Mouse (Mus musculus) heart, embryonic 11.5 days (tissue): ENCODE results near the gene Slc37a4. TPM values are rescaled to one million over a fixed set of nuclear protein-coding genes. Genes with fewer than 3 reads are reported as not detected.
"Not testable (repeated sequence)": the region's sequence is repeated elsewhere in the genome, so short reads cannot be mapped to it uniquely, and the experiment has no call there.

Experiments
- ATAC-seq: fragments of 200-750 bp; cut with Nextera tagmentation; replicated peaks from 2 replicates; pipeline ENCODE4 v1.8.0; 2017; ENCODE audit warnings: moderate library complexity; ENCODE audit not compliant: insufficient number of reproducible peaks, low FRiP score, low TSS enrichment
- H3K27ac ChIP-seq: fragments of 300-500 bp; sonication (generic); 2 replicates; pipeline ENCODE4 v1.5.1; 2014; ENCODE audit warnings: mild to moderate bottlenecking, low read depth, low read length
- H3K27me3 ChIP-seq: fragments of 300-500 bp; sonication (generic); 2 replicates; pipeline ENCODE4 v1.6.1; 2014; ENCODE audit warnings: mild to moderate bottlenecking, low read length, mixed read lengths; ENCODE audit not compliant: control insufficient read depth, insufficient read depth
- H3K36me3 ChIP-seq: fragments of 300-500 bp; sonication (generic); 2 replicates; pipeline ENCODE4 v1.6.1; 2014; ENCODE audit warnings: mild to moderate bottlenecking, low read length, moderate library complexity, mixed read lengths; ENCODE audit not compliant: control insufficient read depth, insufficient read depth
- H3K4me1 ChIP-seq: fragments of 300-500 bp; sonication (generic); 2 replicates; pipeline ENCODE4 v1.6.1; 2014; ENCODE audit warnings: low read length; ENCODE audit not compliant: control insufficient read depth, insufficient read depth
- H3K4me2 ChIP-seq: fragments of 300-500 bp; sonication (generic); 2 replicates; pipeline ENCODE4 v1.6.1; 2014; ENCODE audit warnings: mild to moderate bottlenecking, moderate library complexity
- H3K4me3 ChIP-seq: fragments of 300-500 bp; sonication (generic); 2 replicates; pipeline ENCODE4 v1.5.1; 2014; ENCODE audit warnings: low read depth, low read length
- H3K9ac ChIP-seq: fragments of 300-500 bp; sonication (generic); 2 replicates; pipeline ENCODE4 v1.6.1; 2014; ENCODE audit warnings: mild to moderate bottlenecking, low read depth, low read length, moderate library complexity
- H3K9me3 ChIP-seq: fragments of 300-500 bp; sonication (generic); replicated peaks from 2 replicates; pipeline ENCODE4 v1.6.1; 2016; ENCODE audit warnings: low read length; ENCODE audit not compliant: control insufficient read depth
- WGBS: fragments of 180-500 bp; shearing (Covaris S2); extraction: QIAGEN DNeasy Blood & Tissue Kit; methylation state at CpG from one replicate; pipeline ENCODE4 v1.1.7; 2014; ENCODE audit not compliant: insufficient replicate concordance; 5-methylcytosine and 5-hydroxymethylcytosine counted together
- polyA plus RNA-seq: library from polyadenylated mRNA; unstranded; fragments of >200 nt; fragmentation: Nextera tagmentation; extraction: Ambion mirVana; gene quantifications from 2 replicates; pipeline ENCODE4 v1.2.1, GENCODE M21; 2014

The Slc37a4 gene
- polyA plus RNA-seq, 1 experiment from 2014 or later: 31.5 TPM

DNA sequence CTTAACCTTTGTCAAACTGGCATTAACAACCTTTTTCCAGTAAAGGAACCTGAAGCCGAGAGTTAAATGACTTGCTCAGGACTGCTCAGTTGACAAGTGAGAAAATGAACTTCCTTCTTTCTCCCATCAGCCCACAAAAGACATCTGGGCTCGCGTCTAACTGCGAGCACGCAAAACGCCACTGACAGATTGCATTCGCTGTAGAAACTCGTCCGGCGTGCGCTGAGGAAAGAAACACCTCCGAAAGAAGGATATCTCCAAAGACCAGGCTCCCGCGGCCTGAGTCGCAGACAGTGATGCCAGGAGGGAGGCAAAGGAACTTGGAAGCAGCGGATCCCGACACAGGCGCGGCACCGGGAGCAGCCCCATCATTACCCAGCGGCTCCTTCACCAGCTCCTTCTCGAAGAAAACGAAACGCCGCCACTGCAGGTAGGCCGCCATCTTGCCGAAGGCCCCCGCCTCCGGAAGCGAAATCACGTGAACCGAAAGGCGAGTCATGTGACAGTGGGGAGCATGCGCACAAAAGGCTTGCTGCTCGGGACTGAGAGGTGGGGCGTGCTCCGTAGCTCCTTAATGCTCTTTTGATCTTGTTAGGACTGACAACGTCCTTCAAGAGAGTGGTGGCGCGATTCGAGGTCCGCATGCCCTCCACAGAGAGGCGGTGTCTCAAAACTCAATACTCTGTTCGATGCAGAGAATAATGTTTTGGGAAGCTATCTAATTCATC lies 35.3 kb upstream of the Slc37a4 start, which contains the start of gene Vps11:
Gene Vps11 (minus strand): TSS at position 481 of the 728 bp plus-strand sequence.
- peak within 1 kb of the TSS; percentile 95 for H3K4me3 ChIP-seq
- peak within 1 kb of the TSS; percentile 92 for H3K9ac ChIP-seq
- H3K36me3 ChIP-seq: peaks cover 14% of the 10 kb centered on the region
- peak within 1 kb of the TSS; percentile 66 for H3K27ac ChIP-seq
- 0 out of 2 replicates have a peak, but pooled peaks cover 4% of the 10 kb centered on the region for H3K4me1 ChIP-seq
- H3K27me3 ChIP-seq: no peaks in the 10 kb centered on the region
- peak within 1 kb of the TSS; percentile 92 for H3K4me2 ChIP-seq
- H3K9me3 ChIP-seq: no peaks in the 10 kb centered on the region
- ATAC-seq: peak; percentile 91
- WGBS: under 1% methylated on average over 44 of the region's 44 CpGs

DNA sequence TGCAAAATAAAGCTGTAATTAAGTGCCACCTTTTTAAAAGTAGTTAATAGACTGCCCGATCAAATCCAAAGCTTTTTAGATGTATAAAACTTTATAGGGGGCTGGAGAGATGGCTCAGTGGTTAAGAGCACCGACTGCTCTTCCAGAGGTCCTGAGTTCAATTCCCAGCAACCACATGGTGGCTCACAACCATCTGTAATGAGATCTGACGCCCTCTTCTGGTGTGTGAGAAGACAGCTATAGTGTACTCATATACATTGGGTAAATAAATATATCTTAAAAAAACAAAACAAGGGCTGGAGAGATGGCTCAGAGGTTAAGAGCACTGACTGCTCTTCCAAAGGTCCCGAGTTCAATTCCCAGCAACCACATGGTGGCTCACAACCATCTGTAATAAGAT lies 34.7 kb upstream of the Slc37a4 start:
- Histone ChIP-seq H3K4me2 (peak overlapping the region; percentile 92), H3K27ac (peak overlapping the region; percentile 66; the same call in 1 of the 2 replicates), H3K4me3 (peak overlapping the region; percentile 95)
- 48% methylated on average over 4 of the region's 4 CpGs for WGBS
- H3K27me3 ChIP-seq, ATAC-seq, H3K36me3 ChIP-seq, H3K9me3 ChIP-seq, H3K4me1 ChIP-seq, H3K9ac ChIP-seq: not testable (repeated sequence)

DNA sequence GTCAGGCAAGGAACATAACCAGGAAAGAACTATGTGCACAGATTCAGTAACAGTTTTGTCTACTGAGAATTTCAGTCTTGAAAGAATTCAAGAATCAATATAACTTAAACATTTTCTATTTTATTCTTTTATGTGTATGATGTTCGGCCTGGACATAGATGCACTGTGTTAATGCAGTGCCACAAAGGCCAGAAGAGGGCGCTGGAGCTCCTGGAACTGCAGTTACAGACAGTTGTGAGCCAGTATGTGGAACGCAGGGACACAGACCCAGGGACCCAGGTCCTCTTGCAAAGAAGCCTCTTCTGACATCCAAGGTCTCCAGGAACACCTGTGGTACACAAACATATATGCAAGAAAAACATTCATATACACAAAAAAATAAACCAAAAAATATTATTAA lies 32.2 kb upstream of the Slc37a4 start:
- Histone ChIP-seq H3K27me3 (no peaks in the 10 kb centered on the region), H3K4me3 (no peak overlapping the region), H3K36me3 (peaks cover 2% of the 10 kb centered on the region; the same call in 1 of the 2 replicates), H3K9ac (no peak overlapping the region), H3K4me2 (no peak overlapping the region), H3K9me3 (no peaks in the 10 kb centered on the region), H3K4me1 (0 out of 2 replicates have a peak, but pooled peaks cover 4% of the 10 kb centered on the region), H3K27ac (no peak overlapping the region)
- no peak for ATAC-seq
- 69% methylated on average over 3 of the region's 3 CpGs for WGBS

DNA sequence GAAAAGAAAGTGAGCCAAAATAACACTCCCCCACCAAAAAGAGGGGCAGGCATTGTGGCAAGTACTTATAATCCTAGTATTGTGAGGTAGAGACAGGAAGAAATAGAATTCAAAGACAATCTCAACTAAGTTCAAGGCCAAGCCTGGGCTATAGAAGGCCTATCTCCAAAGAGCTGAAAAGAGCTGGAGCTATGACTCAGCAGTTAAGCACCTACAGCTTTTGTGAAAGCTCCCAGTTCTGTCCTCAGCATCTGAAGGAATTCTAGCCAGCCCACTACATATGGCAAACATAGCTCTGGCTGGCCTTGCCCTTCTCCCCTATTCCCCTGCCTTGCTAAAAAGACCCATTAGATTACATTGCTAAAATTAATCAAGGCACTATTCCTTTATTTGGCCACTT lies 23.3 kb upstream of the Slc37a4 start:
- H3K4me2 ChIP-seq: no peak overlapping the region
- H3K27me3 ChIP-seq: no peaks in the 10 kb centered on the region
- H3K4me1 ChIP-seq: peaks cover under 1% of the 10 kb centered on the region; the same call in 1 of the 2 replicates
- H3K9ac ChIP-seq: no peak overlapping the region
- H3K4me3 ChIP-seq: no peak overlapping the region
- no peak for ATAC-seq
- no peaks in the 10 kb centered on the region for H3K9me3 ChIP-seq
- H3K36me3 ChIP-seq: no peaks in the 10 kb centered on the region
- H3K27ac ChIP-seq: no peak overlapping the region

DNA sequence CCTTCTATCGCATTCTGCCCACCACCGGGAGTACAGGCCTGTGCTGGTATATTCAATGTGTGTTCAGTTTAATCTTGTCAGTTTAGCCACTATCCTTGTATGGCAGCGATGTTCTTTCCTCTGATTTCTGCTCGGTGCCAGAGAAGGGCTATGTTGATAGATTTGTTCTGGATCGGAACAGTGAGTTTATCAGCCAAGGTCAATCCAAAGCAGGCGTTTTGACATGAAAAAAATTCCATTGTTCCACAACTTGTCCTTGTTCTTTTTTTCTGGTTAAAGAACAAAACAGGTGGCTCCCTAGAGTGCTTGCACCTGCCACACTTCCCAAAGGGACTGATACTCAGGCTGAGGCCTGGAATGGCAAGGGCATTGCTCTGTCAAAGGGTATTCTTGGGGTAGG lies 20.5 kb upstream of the Slc37a4 start:
- H3K4me2 ChIP-seq: no peak overlapping the region
- H3K4me3 ChIP-seq: no peak overlapping the region
- no peaks in the 10 kb centered on the region for H3K27me3 ChIP-seq
- peaks cover 2% of the 10 kb centered on the region; the same call in 1 of the 2 replicates for H3K36me3 ChIP-seq
- peaks cover 11% of the 10 kb centered on the region for H3K4me1 ChIP-seq
- H3K9ac ChIP-seq: no peak overlapping the region
- no peaks in the 10 kb centered on the region for H3K9me3 ChIP-seq
- H3K27ac ChIP-seq: no peak overlapping the region
- 81% methylated on average over 6 of the region's 6 CpGs for WGBS
- no peak for ATAC-seq

DNA sequence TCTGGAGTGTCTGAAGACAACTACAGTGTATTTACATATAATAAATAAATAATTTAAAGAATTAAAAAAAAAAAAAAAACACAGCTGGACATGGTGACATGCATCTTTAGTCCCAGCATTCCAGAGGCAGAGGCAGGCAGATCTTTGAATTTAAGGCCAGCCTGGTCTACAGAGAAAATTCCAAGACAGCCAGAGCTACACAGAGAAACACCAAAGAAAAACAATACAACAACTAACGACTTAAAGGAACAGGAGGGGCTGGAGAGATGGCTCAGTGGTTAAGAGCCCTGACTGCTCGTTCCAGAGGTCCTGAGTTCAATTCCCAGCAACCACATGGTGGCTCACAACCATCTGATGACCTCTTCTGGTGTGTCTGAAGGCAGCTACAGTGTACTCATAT lies 19.3 kb upstream of the Slc37a4 start:
- ATAC-seq: not testable (repeated sequence)
- WGBS: 85% methylated on average over 2 of the region's 2 CpGs

DNA sequence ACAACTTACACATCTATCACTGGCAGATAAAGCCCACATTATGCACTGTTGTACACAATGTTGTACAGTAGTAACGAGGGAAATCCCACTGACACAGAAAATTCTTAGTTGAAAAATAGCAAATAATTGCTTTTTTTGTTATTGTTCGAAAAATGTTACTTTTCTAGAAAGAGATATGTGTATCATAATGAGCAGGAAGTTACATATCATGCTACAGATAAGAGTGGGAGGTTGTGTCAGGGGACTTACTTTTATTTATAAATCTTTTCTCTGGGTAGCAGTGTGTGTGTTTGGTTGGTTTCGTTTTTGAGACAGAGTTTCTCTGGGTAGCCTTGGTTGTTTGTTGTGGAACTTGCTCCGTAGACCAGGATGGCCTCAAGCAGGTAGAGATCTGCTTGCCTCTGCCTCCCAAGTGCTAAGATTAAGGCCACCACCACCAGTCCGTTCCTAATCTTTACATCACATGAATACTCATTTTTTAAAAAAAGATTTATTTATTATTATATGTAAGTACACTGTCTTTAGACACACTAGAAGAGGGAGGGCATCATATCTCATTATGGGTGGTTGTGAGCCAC lies 18.4 kb upstream of the Slc37a4 start:
- no peak overlapping the region for H3K27ac ChIP-seq

More for the DNA sequence above, 19.3 kb upstream of the Slc37a4 start:
- H3K4me1 ChIP-seq: peaks cover 14% of the 10 kb centered on the region
- not testable (repeated sequence) for H3K9ac ChIP-seq, H3K36me3 ChIP-seq, H3K4me3 ChIP-seq, H3K9me3 ChIP-seq, H3K27me3 ChIP-seq, H3K27ac ChIP-seq, H3K4me2 ChIP-seq

DNA sequence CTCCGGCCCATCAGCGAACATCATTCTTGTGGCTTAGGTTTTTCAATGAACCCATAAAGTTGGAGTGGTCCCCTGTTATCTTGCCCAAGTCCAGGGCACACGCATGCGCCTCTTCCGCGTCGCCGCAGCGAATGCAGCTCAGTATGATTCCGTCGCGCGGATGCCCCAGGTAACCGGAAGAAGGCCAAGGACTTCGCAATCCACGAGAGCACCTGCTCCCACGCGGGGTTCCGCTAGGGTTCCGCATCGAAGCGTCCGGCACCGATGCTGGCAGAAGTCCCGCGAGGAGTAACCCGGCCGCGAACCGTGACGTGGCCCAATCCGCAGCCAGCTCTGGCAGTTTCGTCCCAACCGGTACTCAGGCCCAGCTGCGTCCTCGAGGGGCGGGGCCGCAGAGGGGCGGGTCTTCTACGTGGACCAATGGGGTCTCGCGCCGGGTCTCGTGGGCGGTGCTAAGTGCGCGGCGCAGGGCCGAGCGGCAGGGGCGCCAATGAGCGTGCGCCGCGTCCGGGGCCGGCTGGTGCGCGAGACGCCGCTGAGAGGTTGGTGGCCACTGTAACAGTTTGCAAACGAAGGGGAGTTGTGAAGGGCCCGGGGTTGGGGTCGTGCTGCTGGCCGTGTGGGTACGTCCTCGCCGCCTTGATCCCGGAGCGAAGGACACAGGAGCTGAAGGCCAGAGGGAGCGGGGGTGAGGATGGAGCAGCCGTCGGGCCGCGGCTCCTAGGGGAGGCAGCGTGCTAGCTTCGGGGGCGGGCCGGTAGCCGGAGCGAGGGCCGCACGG lies 17.4 kb upstream of the Slc37a4 start, which contains the start of gene Hyou1:
Gene Hyou1 (plus strand): TSS at position 437 of the 781 bp plus-strand sequence.
- Histone ChIP-seq H3K27ac (peak within 1 kb of the TSS; percentile 87), H3K36me3 (peaks cover 17% of the 10 kb centered on the region), H3K4me3 (peak within 1 kb of the TSS; percentile 89), H3K4me1 (peaks cover 14% of the 10 kb centered on the region), H3K4me2 (peak within 1 kb of the TSS; percentile 72), H3K9ac (peak within 1 kb of the TSS; percentile 95), H3K9me3 (no peaks in the 10 kb centered on the region), H3K27me3 (no peaks in the 10 kb centered on the region)
- peak; percentile 98 for ATAC-seq
- under 1% methylated on average over 83 of the region's 83 CpGs for WGBS

More for the DNA sequence above, 18.4 kb upstream of the Slc37a4 start:
- H3K27me3 ChIP-seq: no peaks in the 10 kb centered on the region
- no peaks in the 10 kb centered on the region for H3K9me3 ChIP-seq
- 80% methylated on average over 5 of the region's 5 CpGs for WGBS
- H3K4me3 ChIP-seq: peak overlapping the region; percentile 89
- H3K4me2 ChIP-seq: peak overlapping the region; percentile 72
- ATAC-seq: no peak
- peak overlapping the region; percentile 90 for H3K9ac ChIP-seq
- H3K36me3 ChIP-seq: peaks cover 9% of the 10 kb centered on the region
- H3K4me1 ChIP-seq: peaks cover 14% of the 10 kb centered on the region
